Mouse (Mus musculus) forebrain, embryonic 14.5 days (tissue): ENCODE results near the gene Ndufa9. TPM values are rescaled to one million over a fixed set of nuclear protein-coding genes. Genes with fewer than 3 reads are reported as not detected.

ENCODE experiments used
- ATAC-seq: fragments of 200-750 bp; cut with Nextera tagmentation; 2 replicates; pipeline ENCODE4 v1.8.0; 2017; ENCODE audit warnings: mild to moderate bottlenecking, moderate library complexity
- DNase-seq: peaks from one replicate; pipeline ENCODE4 v3.0.0-alpha.2; 2015; ENCODE audit warnings: low spot score
- H3K27ac ChIP-seq: fragments of 300-500 bp; sonication (generic); 2 replicates; pipeline ENCODE4 v1.5.1; 2014; ENCODE audit warnings: low read depth, mild to moderate bottlenecking, control low read depth, low read length, moderate library complexity
- H3K27me3 ChIP-seq: fragments of 300-500 bp; sonication (generic); replicated peaks from 2 replicates; pipeline ENCODE4 v1.6.1; 2014; ENCODE audit warnings: low read length, control low read depth, mixed read lengths; ENCODE audit not compliant: control insufficient read depth, insufficient read depth
- H3K36me3 ChIP-seq: fragments of 300-500 bp; sonication (generic); 2 replicates; pipeline ENCODE4 v1.6.1; 2014; ENCODE audit warnings: low read length, control low read depth; ENCODE audit not compliant: control insufficient read depth, insufficient read depth
- H3K4me1 ChIP-seq: fragments of 300-500 bp; sonication (generic); 2 replicates; pipeline ENCODE4 v1.6.1; 2014; ENCODE audit warnings: antibody characterized with exemption, low read length, control low read depth; ENCODE audit not compliant: control insufficient read depth, insufficient read depth
- H3K4me2 ChIP-seq: fragments of 300-500 bp; sonication (generic); 2 replicates; pipeline ENCODE4 v1.6.1; 2014; ENCODE audit warnings: mild to moderate bottlenecking, control low read depth, low read length
- H3K4me3 ChIP-seq: fragments of 300-500 bp; sonication (generic); 2 replicates; pipeline ENCODE4 v1.5.1; 2014; ENCODE audit warnings: low read depth, low read length, control low read depth
- H3K9ac ChIP-seq: fragments of 300-500 bp; sonication (generic); 2 replicates; pipeline ENCODE4 v1.6.1; 2014; ENCODE audit warnings: mild to moderate bottlenecking, low read length, control low read depth, moderate library complexity
- H3K9me3 ChIP-seq: fragments of 300-500 bp; sonication (generic); replicated peaks from 2 replicates; pipeline ENCODE4 v1.6.1; 2016; ENCODE audit warnings: low read length, control low read depth, mixed read lengths; ENCODE audit not compliant: control insufficient read depth
- WGBS: fragments of 180-500 bp; shearing (Covaris S2); extraction: QIAGEN DNeasy Blood & Tissue Kit; methylation state at CpG from one replicate; pipeline ENCODE4 v1.1.7; 2014; 5-methylcytosine and 5-hydroxymethylcytosine counted together
- polyA plus RNA-seq: library from polyadenylated mRNA; unstranded; fragments of >200 nt; fragmentation: Nextera tagmentation; extraction: Ambion mirVana; gene quantifications from 2 replicates; pipeline ENCODE4 v1.2.1, GENCODE M21; 2014

Gene Ndufa9
- 184 and 204 TPM in 2 replicates for polyA plus RNA-seq

DNA sequence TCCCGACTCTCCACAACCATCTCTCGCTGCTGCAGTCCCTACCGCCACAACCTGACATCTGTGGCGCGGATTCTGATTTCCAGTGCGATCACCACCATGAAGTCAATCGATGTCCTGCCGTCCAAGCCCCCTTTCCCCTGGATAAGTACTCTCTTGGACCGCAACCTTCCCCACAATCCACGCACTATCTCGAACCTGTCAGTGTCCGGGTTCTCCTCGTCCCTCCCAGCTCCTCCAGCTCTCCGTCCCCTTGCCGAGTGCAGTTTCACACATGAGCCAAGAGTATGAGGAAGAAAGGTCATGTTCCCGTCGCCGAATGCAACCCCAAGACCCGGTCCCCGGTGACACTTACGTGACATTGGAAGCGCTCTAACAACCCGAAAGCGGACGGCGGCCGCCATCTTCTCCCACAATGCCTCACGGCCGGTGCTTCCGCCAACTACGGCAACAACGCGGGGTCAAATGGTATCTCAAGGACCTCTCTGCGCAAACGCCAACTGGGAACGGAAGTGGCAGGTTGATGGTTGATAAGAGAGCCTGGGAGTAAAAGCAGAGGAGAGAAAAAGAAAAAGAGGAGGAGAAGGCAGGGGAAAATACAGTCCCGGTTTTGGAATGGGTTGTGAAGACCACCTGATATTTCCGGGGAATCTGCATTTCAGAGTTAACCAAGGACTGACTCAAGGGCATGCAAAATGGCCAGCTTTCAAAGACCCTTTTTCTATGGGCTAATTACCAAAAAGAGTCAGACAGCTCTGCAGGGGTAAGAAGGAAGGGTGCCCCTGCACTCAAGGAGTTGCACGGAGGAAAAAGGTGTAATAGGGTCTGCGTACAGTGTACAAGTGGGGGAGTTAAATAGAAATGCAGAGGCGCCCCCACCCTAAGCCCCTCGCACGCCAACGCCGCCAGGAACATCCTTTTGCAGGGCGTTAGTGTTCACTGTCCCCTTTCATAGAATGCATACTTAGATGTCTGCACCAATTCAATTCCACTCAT lies at the start of gene Ndufa9:
Ndufa9 (minus strand) TSS at position 425 of the 993 bp plus-strand sequence.
- peak; percentile 93 for ATAC-seq
- H3K9me3 ChIP-seq: no peaks in the 10 kb centered on the region
- H3K4me3 ChIP-seq: peak within 1 kb of the TSS; percentile 80
- peaks cover 7% of the 10 kb centered on the region for H3K36me3 ChIP-seq
- H3K27me3 ChIP-seq: 0 out of 2 replicates have a peak, but pooled peaks cover 7% of the 10 kb centered on the region
- 8% methylated on average over 46 of the region's 46 CpGs for WGBS
- H3K27ac ChIP-seq: peak within 1 kb of the TSS; percentile 52; the same call in 1 of the 2 replicates
- peaks cover 15% of the 10 kb centered on the region; the same call in 1 of the 2 replicates for H3K4me1 ChIP-seq
- peak; percentile 97 for DNase-seq
- H3K9ac ChIP-seq: peak within 1 kb of the TSS; percentile 81
- H3K4me2 ChIP-seq: peak within 1 kb of the TSS; percentile 84

GRCm38 (mm10) chr6:126877118-126877517 lies 28.2 kb upstream of the Ndufa9 start:
- 86% methylated on average over 8 of the region's 8 CpGs for WGBS
- no peak overlapping the region for H3K9ac ChIP-seq
- no peaks in the 10 kb centered on the region for H3K36me3 ChIP-seq
- ATAC-seq (no peak), DNase-seq (no peak)
- no peaks in the 10 kb centered on the region for H3K4me1 ChIP-seq
- H3K4me2 ChIP-seq: no peak overlapping the region
- no peaks in the 10 kb centered on the region for H3K9me3 ChIP-seq
- no peaks in the 10 kb centered on the region for H3K27me3 ChIP-seq
- H3K27ac ChIP-seq: no peak overlapping the region
- H3K4me3 ChIP-seq: no peak overlapping the region

GRCm38 (mm10) chr6:126852881-126853280 lies 3.9 kb upstream of the Ndufa9 start, which contains the start of gene Akap3:
Akap3 (plus strand) TSS chr6:126853098.
- no peak within 1 kb of the TSS for H3K27ac ChIP-seq
- peaks cover 12% of the 10 kb centered on the region; the same call in 1 of the 2 replicates for H3K4me1 ChIP-seq
- H3K36me3 ChIP-seq: no peaks in the 10 kb centered on the region
- H3K4me2 ChIP-seq: no peak within 1 kb of the TSS
- DNase-seq (peak; percentile 20), ATAC-seq (no peak)
- H3K4me3 ChIP-seq: no peak within 1 kb of the TSS
- H3K9me3 ChIP-seq: no peaks in the 10 kb centered on the region
- no peak within 1 kb of the TSS for H3K9ac ChIP-seq
- H3K27me3 ChIP-seq: 0 out of 2 replicates have a peak, but pooled peaks cover 7% of the 10 kb centered on the region

DNA sequence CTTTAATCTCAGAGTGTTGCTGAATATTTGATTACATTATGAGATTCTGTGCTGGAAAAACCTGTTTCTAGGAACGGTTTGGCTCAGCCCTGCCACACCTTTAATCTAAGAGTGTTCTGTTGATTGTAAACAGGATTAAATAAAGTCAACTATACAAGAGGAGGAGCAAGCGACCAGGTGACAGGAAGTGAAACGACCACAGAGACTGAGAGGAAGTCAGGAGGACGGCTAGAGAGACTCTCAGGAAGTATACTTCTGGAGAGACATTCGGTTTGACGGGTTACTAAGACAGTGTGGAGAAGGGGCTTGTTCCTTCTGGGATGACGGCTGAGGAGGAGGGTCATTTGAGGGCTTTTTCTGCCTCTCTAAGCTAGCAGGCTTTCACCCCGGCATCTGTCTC lies 12.3 kb downstream of the Ndufa9 start:
- Histone ChIP-seq H3K4me2 (no peak overlapping the region), H3K27ac (no peak overlapping the region), H3K4me1 (no peaks in the 10 kb centered on the region), H3K36me3 (peaks cover 91% of the 10 kb centered on the region), H3K9me3 (no peaks in the 10 kb centered on the region), H3K9ac (no peak overlapping the region), H3K4me3 (no peak overlapping the region), H3K27me3 (no peaks in the 10 kb centered on the region)
- ATAC-seq (no peak), DNase-seq (no peak)
- 92% methylated on average over 8 of the region's 8 CpGs for WGBS

DNA sequence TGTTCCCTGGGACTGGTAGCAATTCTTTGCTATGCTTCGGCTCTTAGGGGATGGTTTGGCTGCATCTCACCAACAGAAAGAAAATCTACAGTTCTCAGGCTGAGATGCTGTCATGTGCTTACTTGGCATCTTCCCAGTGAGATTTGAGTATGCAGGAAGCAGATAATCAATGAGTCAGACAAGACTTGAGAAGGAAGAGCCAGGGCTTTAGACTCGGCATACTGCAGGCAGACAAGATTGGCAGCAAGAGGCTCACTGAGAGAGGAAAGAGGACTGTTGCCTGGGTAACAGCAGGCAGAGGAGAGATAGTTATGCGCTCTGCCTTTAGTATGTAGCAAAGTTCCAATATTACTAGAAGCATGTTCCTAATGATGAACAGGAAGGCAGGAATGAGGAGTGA lies 25.8 kb downstream of the Ndufa9 start:
- 92% methylated on average over 3 of the region's 3 CpGs for WGBS
- Histone ChIP-seq H3K27ac (no peak overlapping the region), H3K4me1 (no peaks in the 10 kb centered on the region), H3K4me2 (no peak overlapping the region), H3K9me3 (no peaks in the 10 kb centered on the region), H3K4me3 (no peak overlapping the region), H3K9ac (no peak overlapping the region), H3K36me3 (peaks cover 76% of the 10 kb centered on the region), H3K27me3 (no peaks in the 10 kb centered on the region)
- ATAC-seq: no peak
- peak; percentile 28 for DNase-seq

DNA sequence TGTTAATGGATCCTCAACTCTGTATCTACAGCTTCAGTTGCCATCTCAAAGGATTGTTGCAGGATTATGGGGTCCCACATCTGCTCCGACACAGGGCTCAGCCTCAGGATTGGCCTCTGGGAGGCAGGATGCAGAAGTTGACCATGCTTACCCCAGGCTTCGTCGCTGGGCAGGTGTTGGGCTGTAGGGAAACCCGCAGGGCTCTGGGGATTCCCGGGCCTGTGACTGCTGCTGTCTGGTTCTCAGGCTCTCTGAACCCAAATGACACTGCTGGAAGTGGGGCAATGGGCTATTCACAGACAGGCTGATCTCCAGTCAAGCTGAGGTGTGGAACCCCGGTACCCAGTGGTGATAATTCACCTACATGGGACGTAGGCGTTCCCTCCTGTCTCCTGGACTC lies 32.6 kb downstream of the Ndufa9 start:
- Histone ChIP-seq H3K27ac (no peak overlapping the region), H3K9ac (no peak overlapping the region), H3K36me3 (peaks cover 13% of the 10 kb centered on the region), H3K4me1 (no peaks in the 10 kb centered on the region), H3K4me3 (no peak overlapping the region), H3K4me2 (no peak overlapping the region), H3K9me3 (no peaks in the 10 kb centered on the region), H3K27me3 (no peaks in the 10 kb centered on the region)
- DNase-seq (no peak), ATAC-seq (no peak)
- 92% methylated on average over 8 of the region's 8 CpGs for WGBS

DNA sequence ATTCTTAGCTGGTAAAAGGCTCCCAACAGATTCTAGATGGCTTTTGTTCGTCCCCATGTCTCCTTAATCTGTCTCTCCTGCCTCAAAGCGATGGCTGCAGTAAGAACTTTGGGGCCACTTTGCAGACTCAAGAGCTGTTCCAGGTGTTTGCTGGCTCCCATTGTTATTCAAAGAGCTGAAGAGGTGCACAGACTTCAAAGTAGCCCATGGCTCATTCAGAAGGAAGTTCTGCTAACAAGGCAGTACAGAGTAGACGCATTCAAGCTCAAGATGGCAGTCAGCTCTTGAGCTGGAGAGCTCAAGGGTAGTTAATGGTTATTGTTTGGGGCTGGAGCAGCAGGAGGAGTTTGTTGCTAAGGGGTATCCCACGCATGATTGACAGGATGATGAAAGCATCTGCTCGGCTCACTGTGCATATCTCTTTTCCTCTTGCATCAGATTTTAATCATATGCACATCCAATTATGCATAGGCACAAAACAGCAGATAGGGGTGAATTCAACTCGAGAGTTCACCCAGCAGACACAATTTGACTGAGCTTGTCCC lies 33.7 kb downstream of the Ndufa9 start:
- H3K27ac ChIP-seq: no peak overlapping the region
- H3K36me3 ChIP-seq: peaks cover 4% of the 10 kb centered on the region; the same call in 1 of the 2 replicates
- H3K4me1 ChIP-seq: no peaks in the 10 kb centered on the region
- H3K4me2 ChIP-seq: no peak overlapping the region
- WGBS: 47% methylated on average over 6 of the region's 6 CpGs
- no peak overlapping the region for H3K9ac ChIP-seq
- no peak overlapping the region for H3K4me3 ChIP-seq
- DNase-seq (peak; percentile 24), ATAC-seq (peak; percentile 57)
- H3K9me3 ChIP-seq: no peaks in the 10 kb centered on the region
- no peaks in the 10 kb centered on the region for H3K27me3 ChIP-seq

GRCm38 (mm10) chr6:126811481-126811880 lies 37.5 kb downstream of the Ndufa9 start:
- Histone ChIP-seq H3K36me3 (no peaks in the 10 kb centered on the region), H3K4me2 (no peak overlapping the region), H3K27me3 (no peaks in the 10 kb centered on the region), H3K9ac (no peak overlapping the region), H3K9me3 (no peaks in the 10 kb centered on the region), H3K27ac (no peak overlapping the region), H3K4me1 (no peaks in the 10 kb centered on the region), H3K4me3 (no peak overlapping the region)
- DNase-seq (no peak), ATAC-seq (no peak)
- 90% methylated on average over 4 of the region's 4 CpGs for WGBS

- Histone ChIP-seq H3K4me1 (no peaks in the 10 kb centered on the region), H3K27me3 (no peaks in the 10 kb centered on the region), H3K27ac (no peak overlapping the region), H3K36me3 (no peaks in the 10 kb centered on the region), H3K4me2 (no peak overlapping the region), H3K9me3 (no peaks in the 10 kb centered on the region), H3K4me3 (no peak overlapping the region), H3K9ac (no peak overlapping the region)
- ATAC-seq (no peak), DNase-seq (no peak)
- WGBS: 89% methylated on average over 8 of the region's 8 CpGs
These were observed 40.4 kb downstream of the Ndufa9 start for GRCm38 (mm10) chr6:126808561-126808960.
